Mouse (Mus musculus): ENCODE data around the gene Hoxc12. TPM values are rescaled to one million over a fixed set of nuclear protein-coding genes. Genes with fewer than 3 reads are reported as not detected.

The Hoxc12 gene
- polyA plus RNA-seq, 1 experiment from 2014 or later: not detected

GRCm38 (mm10) chr15:102978615-102979515, 42.3 kb downstream of the Hoxc12 start:
- H3K9ac ChIP-seq: no peak overlapping the region

GRCm38 (mm10) chr15:102979936-102980335, 43.4 kb downstream of the Hoxc12 start:
- H3K4me3 ChIP-seq: no peak overlapping the region
- H3K4me2 ChIP-seq: no peak overlapping the region
- no peaks in the 10 kb centered on the region for H3K36me3 ChIP-seq
- H3K4me1 ChIP-seq: peaks cover 11% of the 10 kb centered on the region
- peaks cover 100% of the 10 kb centered on the region for H3K27me3 ChIP-seq
- ATAC-seq (ENCODE audit: borderline replicate concordance, extremely low read depth, low FRiP score, low TSS enrichment): no peak
- no peak overlapping the region for H3K27ac ChIP-seq
- no peaks in the 10 kb centered on the region for H3K9me3 ChIP-seq
- 0% methylated on average over 1 of the region's 1 CpGs for WGBS
- H3K9ac ChIP-seq: no peak overlapping the region

More at GRCm38 (mm10) chr15:102978615-102979515, 42.3 kb downstream of the Hoxc12 start:
- Histone ChIP-seq H3K27me3 (peaks cover 100% of the 10 kb centered on the region), H3K36me3 (no peaks in the 10 kb centered on the region), H3K27ac (no peak overlapping the region), H3K4me1 (peaks cover 11% of the 10 kb centered on the region), H3K4me3 (no peak overlapping the region), H3K9me3 (no peaks in the 10 kb centered on the region), H3K4me2 (no peak overlapping the region)
- 2% methylated on average over 13 of the region's 13 CpGs for WGBS
- no peak for ATAC-seq (ENCODE audit: borderline replicate concordance, extremely low read depth, low FRiP score, low TSS enrichment)

- H3K9ac ChIP-seq: no peak overlapping the region
- peaks cover 100% of the 10 kb centered on the region for H3K27me3 ChIP-seq
- H3K27ac ChIP-seq: no peak overlapping the region
- no peak for ATAC-seq (ENCODE audit: borderline replicate concordance, extremely low read depth, low FRiP score, low TSS enrichment)
- no peak overlapping the region for H3K4me3 ChIP-seq
- WGBS: 4% methylated on average over 11 of the region's 11 CpGs
- H3K9me3 ChIP-seq: no peaks in the 10 kb centered on the region
- H3K36me3 ChIP-seq: no peaks in the 10 kb centered on the region
- H3K4me2 ChIP-seq: no peak overlapping the region
- peaks cover 11% of the 10 kb centered on the region for H3K4me1 ChIP-seq
These were observed 43.8 kb downstream of the Hoxc12 start for GRCm38 (mm10) chr15:102980352-102980751.

GRCm38 (mm10) chr15:102980912-102981311, 44.4 kb downstream of the Hoxc12 start:
- H3K27me3 ChIP-seq: peaks cover 100% of the 10 kb centered on the region
- H3K9me3 ChIP-seq: no peaks in the 10 kb centered on the region
- peak overlapping the region; percentile 37; the same call in 1 of the 2 replicates for H3K4me2 ChIP-seq
- H3K9ac ChIP-seq: no peak overlapping the region
- no peak for ATAC-seq (ENCODE audit: borderline replicate concordance, extremely low read depth, low FRiP score, low TSS enrichment)
- under 1% methylated on average over 14 of the region's 14 CpGs for WGBS
- peaks cover 11% of the 10 kb centered on the region for H3K4me1 ChIP-seq
- no peaks in the 10 kb centered on the region for H3K36me3 ChIP-seq
- no peak overlapping the region for H3K27ac ChIP-seq
- no peak overlapping the region for H3K4me3 ChIP-seq

- ATAC-seq (ENCODE audit: borderline replicate concordance, extremely low read depth, low FRiP score, low TSS enrichment): peak; percentile 16; the same call in 1 of the 2 replicates
These were observed 45.1 kb downstream of the Hoxc12 start for GRCm38 (mm10) chr15:102981379-102982288.

GRCm38 (mm10) chr15:102983716-102984115, 47.2 kb downstream of the Hoxc12 start:
- Histone ChIP-seq H3K27ac (no peak overlapping the region), H3K9ac (no peak overlapping the region), H3K9me3 (no peaks in the 10 kb centered on the region), H3K4me3 (no peak overlapping the region), H3K4me1 (peaks cover 7% of the 10 kb centered on the region), H3K36me3 (no peaks in the 10 kb centered on the region), H3K4me2 (no peak overlapping the region), H3K27me3 (peaks cover 100% of the 10 kb centered on the region)
- WGBS: 0% methylated on average over 12 of the region's 12 CpGs
- ATAC-seq (ENCODE audit: borderline replicate concordance, extremely low read depth, low FRiP score, low TSS enrichment): no peak

More at GRCm38 (mm10) chr15:102981379-102982288, 45.1 kb downstream of the Hoxc12 start:
- Histone ChIP-seq H3K27me3 (peaks cover 100% of the 10 kb centered on the region), H3K36me3 (no peaks in the 10 kb centered on the region), H3K9ac (no peak overlapping the region), H3K4me1 (peaks cover 11% of the 10 kb centered on the region), H3K4me3 (peak overlapping the region; percentile 16), H3K9me3 (no peaks in the 10 kb centered on the region), H3K4me2 (peak overlapping the region; percentile 37), H3K27ac (no peak overlapping the region)
- under 1% methylated on average over 88 of the region's 88 CpGs for WGBS

- peaks cover 7% of the 10 kb centered on the region for H3K4me1 ChIP-seq
- WGBS: 3% methylated on average over 10 of the region's 10 CpGs
- no peaks in the 10 kb centered on the region for H3K36me3 ChIP-seq
- peaks cover 100% of the 10 kb centered on the region for H3K27me3 ChIP-seq
- H3K9me3 ChIP-seq: no peaks in the 10 kb centered on the region
- no peak overlapping the region for H3K4me3 ChIP-seq
- H3K27ac ChIP-seq: no peak overlapping the region
- no peak overlapping the region for H3K4me2 ChIP-seq
- no peak for ATAC-seq (ENCODE audit: borderline replicate concordance, extremely low read depth, low FRiP score, low TSS enrichment)
- no peak overlapping the region for H3K9ac ChIP-seq
These were observed 48.0 kb downstream of the Hoxc12 start for GRCm38 (mm10) chr15:102984521-102984920.

GRCm38 (mm10) chr15:102984925-102985324, 48.4 kb downstream of the Hoxc12 start:
- H3K4me3 ChIP-seq: no peak overlapping the region
- 11% methylated on average over 3 of the region's 3 CpGs for WGBS
- H3K9me3 ChIP-seq: no peaks in the 10 kb centered on the region
- H3K9ac ChIP-seq: no peak overlapping the region
- no peak for ATAC-seq (ENCODE audit: borderline replicate concordance, extremely low read depth, low FRiP score, low TSS enrichment)
- H3K27ac ChIP-seq: no peak overlapping the region
- peaks cover 7% of the 10 kb centered on the region for H3K4me1 ChIP-seq
- peaks cover 100% of the 10 kb centered on the region for H3K27me3 ChIP-seq
- H3K36me3 ChIP-seq: no peaks in the 10 kb centered on the region
- H3K4me2 ChIP-seq: no peak overlapping the region

GRCm38 (mm10) chr15:102987124-102987833, 50.7 kb downstream of the Hoxc12 start:
- H3K36me3 ChIP-seq: no peaks in the 10 kb centered on the region
- H3K4me1 ChIP-seq: 0 out of 2 replicates have a peak, but pooled peaks cover 5% of the 10 kb centered on the region
- ATAC-seq (ENCODE audit: borderline replicate concordance, extremely low read depth, low FRiP score, low TSS enrichment): peak; percentile 53; the same call in 1 of the 2 replicates
- 3% methylated on average over 21 of the region's 21 CpGs for WGBS
- no peak overlapping the region for H3K9ac ChIP-seq
- H3K9me3 ChIP-seq: no peaks in the 10 kb centered on the region
- H3K27me3 ChIP-seq: peaks cover 99% of the 10 kb centered on the region
- no peak overlapping the region for H3K4me2 ChIP-seq
- no peak overlapping the region for H3K27ac ChIP-seq
- H3K4me3 ChIP-seq: no peak overlapping the region

GRCm38 (mm10) chr15:102988078-102988477, 51.5 kb downstream of the Hoxc12 start:
- no peaks in the 10 kb centered on the region for H3K36me3 ChIP-seq
- 0 out of 2 replicates have a peak, but pooled peaks cover 5% of the 10 kb centered on the region for H3K4me1 ChIP-seq
- no peaks in the 10 kb centered on the region for H3K9me3 ChIP-seq
- H3K9ac ChIP-seq: no peak overlapping the region
- H3K27me3 ChIP-seq: peaks cover 99% of the 10 kb centered on the region
- H3K4me2 ChIP-seq: no peak overlapping the region
- ATAC-seq (ENCODE audit: borderline replicate concordance, extremely low read depth, low FRiP score, low TSS enrichment): no peak
- H3K27ac ChIP-seq: no peak overlapping the region
- WGBS: 23% methylated on average over 5 of the region's 5 CpGs
- no peak overlapping the region for H3K4me3 ChIP-seq

Measured in lung, embryonic 15.5 days (tissue).